Mouse (Mus musculus) MEL (cell line): ENCODE data around the gene Pop5.

Experiments
- CHD1 ChIP-seq: IDR thresholded peaks from 2 replicates; pipeline ENCODE4 v1.6.1; 2012; ENCODE audit warnings: low read depth, mild to moderate bottlenecking, inconsistent platforms, low read length, improper control_type of control experiment
- CHD2 ChIP-seq: IDR thresholded peaks from 2 replicates; pipeline ENCODE4 v1.6.1; 2011; ENCODE audit warnings: low read length, improper control_type of control experiment
- ELF1 ChIP-seq: IDR thresholded peaks from 2 replicates; pipeline ENCODE4 v1.6.1; 2014; ENCODE audit warnings: low read depth, mild to moderate bottlenecking, inconsistent platforms, low read length, improper control_type of control experiment, moderate library complexity
- GATA1 ChIP-seq: IDR thresholded peaks from 2 replicates; pipeline ENCODE4 v1.6.1; 2011; ENCODE audit warnings: low read depth, low read length, improper control_type of control experiment
- POLR2A ChIP-seq, 2 experiments: IDR thresholded peaks; 2 replicates each; pipeline ENCODE4 v1.6.1; 2011 to 2012; ENCODE audit warnings: low read length in 2 of 2, mild to moderate bottlenecking in 2 of 2, control low read depth in 1 of 2, improper control_type of control experiment in 1 of 2, low read depth in 1 of 2, moderate library complexity in 1 of 2; ENCODE audit not compliant: control insufficient read depth in 1 of 2, insufficient read depth in 1 of 2, poor library complexity in 1 of 2
- TBP ChIP-seq: IDR thresholded peaks from 2 replicates; pipeline ENCODE4 v1.8.0; 2011; ENCODE audit warnings: low read depth, low read length, improper control_type of control experiment

DNA sequence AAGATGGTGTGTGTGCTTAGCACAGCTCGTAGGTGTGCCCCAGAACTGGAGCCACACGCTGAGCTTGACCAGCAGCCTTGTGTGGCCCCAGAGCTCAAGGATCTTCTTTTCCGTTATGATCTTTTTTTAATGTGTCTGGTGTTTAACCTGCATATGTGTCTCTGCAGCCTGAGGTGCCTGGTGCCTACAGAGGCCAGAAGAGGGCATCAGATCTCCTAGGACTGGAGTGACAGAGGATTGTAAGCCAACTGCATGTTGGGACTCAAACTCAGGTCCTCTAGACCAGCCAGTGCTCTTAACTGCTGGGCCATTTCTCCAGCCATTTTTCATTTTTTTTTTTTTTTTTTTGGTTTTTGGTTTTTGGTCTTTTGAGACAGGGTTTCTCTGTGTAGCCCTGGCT is 49.1 kb downstream of the Pop5 start:
- TF ChIP-seq CHD2 (no peak), TBP (no peak), POLR2A (IDR thresholded peaks at IDR 0.05; ENCODE audit: control insufficient read depth in 1 of 2, insufficient read depth in 1 of 2, low read depth in 1 of 2, low read length in 2 of 2, poor library complexity in 1 of 2) (no peak), CHD1 (no peak), GATA1 (no peak), ELF1 (no peak)
